Mouse (Mus musculus): ENCODE data around the gene Arl6. TPM values are rescaled to one million over a fixed set of nuclear protein-coding genes. Genes with fewer than 3 reads are reported as not detected.

Gene Arl6
- polyA plus RNA-seq, 1 experiment = 0.93 TPM

GRCm38 (mm10) chr16:59639985-59640384 is 794 bp upstream of the Arl6 start:
- Histone ChIP-seq H3K27ac (ENCODE audit: control insufficient read depth, insufficient read depth, low read length) (no peak overlapping the region), H3K27me3 (ENCODE audit: control insufficient read depth, insufficient read depth, low read length) (no peaks in the 10 kb centered on the region), H3K4me1 (replicated peaks; ENCODE audit: control insufficient read depth, insufficient read depth, low read length) (peaks cover 5% of the 10 kb centered on the region; the same call in 1 of the 2 replicates), H3K36me3 (ENCODE audit: control insufficient read depth, insufficient read depth, low read length) (no peaks in the 10 kb centered on the region), H3K4me3 (ENCODE audit: control insufficient read depth, insufficient read depth, low read length) (no peak overlapping the region)
- TF ChIP-seq CTCF (IDR thresholded peaks at IDR 0.05; ENCODE audit: borderline replicate concordance, control insufficient read depth, extremely low read depth, insufficient read depth, low read length, poor library complexity) (no peak), POLR2A (IDR thresholded peaks at IDR 0.05; ENCODE audit: control insufficient read depth, extremely low read depth, insufficient read depth, low read length, poor library complexity) (no peak)
- 90% methylated on average over 3 of the region's 3 CpGs for WGBS
- DNase-seq = no peak

GRCm38 (mm10) chr16:59634598-59634997 is 4.6 kb downstream of the Arl6 start:
- 90% methylated on average over 2 of the region's 2 CpGs for WGBS
- no peak for DNase-seq
- no peaks in the 10 kb centered on the region for H3K36me3 ChIP-seq (ENCODE audit: control insufficient read depth, insufficient read depth, low read length)

GRCm38 (mm10) chr16:59621554-59621953 is 17.6 kb downstream of the Arl6 start:
- Histone ChIP-seq H3K27ac (ENCODE audit: control insufficient read depth, insufficient read depth, low read length) (no peak overlapping the region), H3K36me3 (ENCODE audit: control insufficient read depth, insufficient read depth, low read length) (no peaks in the 10 kb centered on the region), H3K4me1 (replicated peaks; ENCODE audit: control insufficient read depth, insufficient read depth, low read length) (no peaks in the 10 kb centered on the region), H3K4me3 (ENCODE audit: control insufficient read depth, insufficient read depth, low read length) (no peak overlapping the region), H3K27me3 (ENCODE audit: control insufficient read depth, insufficient read depth, low read length) (no peaks in the 10 kb centered on the region)
- DNase-seq = no peak
- 98% methylated on average over 2 of the region's 2 CpGs for WGBS
- TF ChIP-seq CTCF (IDR thresholded peaks at IDR 0.05; ENCODE audit: borderline replicate concordance, control insufficient read depth, extremely low read depth, insufficient read depth, low read length, poor library complexity) (no peak), POLR2A (IDR thresholded peaks at IDR 0.05; ENCODE audit: control insufficient read depth, extremely low read depth, insufficient read depth, low read length, poor library complexity) (no peak)

More at GRCm38 (mm10) chr16:59634598-59634997, 4.6 kb downstream of the Arl6 start:
- Histone ChIP-seq H3K27ac (ENCODE audit: control insufficient read depth, insufficient read depth, low read length) (no peak overlapping the region), H3K4me3 (ENCODE audit: control insufficient read depth, insufficient read depth, low read length) (no peak overlapping the region), H3K4me1 (replicated peaks; ENCODE audit: control insufficient read depth, insufficient read depth, low read length) (peaks cover 5% of the 10 kb centered on the region; the same call in 1 of the 2 replicates), H3K27me3 (ENCODE audit: control insufficient read depth, insufficient read depth, low read length) (no peaks in the 10 kb centered on the region)
- no peak for TF ChIP-seq POLR2A (IDR thresholded peaks at IDR 0.05; ENCODE audit: control insufficient read depth, extremely low read depth, insufficient read depth, low read length, poor library complexity)
- TF ChIP-seq CTCF (IDR thresholded peaks at IDR 0.05; ENCODE audit: borderline replicate concordance, control insufficient read depth, extremely low read depth, insufficient read depth, low read length, poor library complexity) = no peak

- no peak overlapping the region for H3K27ac ChIP-seq (ENCODE audit: control insufficient read depth, insufficient read depth, low read length)
- 26% methylated on average over 3 of the region's 3 CpGs for WGBS
- no peak for TF ChIP-seq CTCF (IDR thresholded peaks at IDR 0.05; ENCODE audit: borderline replicate concordance, control insufficient read depth, extremely low read depth, insufficient read depth, low read length, poor library complexity)
- TF ChIP-seq POLR2A (IDR thresholded peaks at IDR 0.05; ENCODE audit: control insufficient read depth, extremely low read depth, insufficient read depth, low read length, poor library complexity) = no peak
- DNase-seq = peak; percentile 6
- no peaks in the 10 kb centered on the region for H3K27me3 ChIP-seq (ENCODE audit: control insufficient read depth, insufficient read depth, low read length)
- no peak overlapping the region for H3K4me3 ChIP-seq (ENCODE audit: control insufficient read depth, insufficient read depth, low read length)
- H3K36me3 ChIP-seq (ENCODE audit: control insufficient read depth, insufficient read depth, low read length) = no peaks in the 10 kb centered on the region
- H3K4me1 ChIP-seq (replicated peaks; ENCODE audit: control insufficient read depth, insufficient read depth, low read length) = no peaks in the 10 kb centered on the region
These were observed 22.0 kb downstream of the Arl6 start for GRCm38 (mm10) chr16:59617167-59617566.

- TF ChIP-seq CTCF (IDR thresholded peaks at IDR 0.05; ENCODE audit: borderline replicate concordance, control insufficient read depth, extremely low read depth, insufficient read depth, low read length, poor library complexity) = no peak
- no peak for TF ChIP-seq POLR2A (IDR thresholded peaks at IDR 0.05; ENCODE audit: control insufficient read depth, extremely low read depth, insufficient read depth, low read length, poor library complexity)
- no peak for DNase-seq
- Histone ChIP-seq H3K36me3 (ENCODE audit: control insufficient read depth, insufficient read depth, low read length) (no peaks in the 10 kb centered on the region), H3K4me3 (ENCODE audit: control insufficient read depth, insufficient read depth, low read length) (no peak overlapping the region), H3K27me3 (ENCODE audit: control insufficient read depth, insufficient read depth, low read length) (no peaks in the 10 kb centered on the region), H3K4me1 (replicated peaks; ENCODE audit: control insufficient read depth, insufficient read depth, low read length) (no peaks in the 10 kb centered on the region), H3K27ac (ENCODE audit: control insufficient read depth, insufficient read depth, low read length) (no peak overlapping the region)
- 91% methylated on average over 3 of the region's 3 CpGs for WGBS
These were observed 23.5 kb downstream of the Arl6 start for GRCm38 (mm10) chr16:59615675-59616074.

- TF ChIP-seq POLR2A (IDR thresholded peaks at IDR 0.05; ENCODE audit: control insufficient read depth, extremely low read depth, insufficient read depth, low read length, poor library complexity) (no peak), CTCF (IDR thresholded peaks at IDR 0.05; ENCODE audit: borderline replicate concordance, control insufficient read depth, extremely low read depth, insufficient read depth, low read length, poor library complexity) (no peak)
- Histone ChIP-seq H3K36me3 (ENCODE audit: control insufficient read depth, insufficient read depth, low read length) (no peaks in the 10 kb centered on the region), H3K4me1 (replicated peaks; ENCODE audit: control insufficient read depth, insufficient read depth, low read length) (no peaks in the 10 kb centered on the region), H3K4me3 (ENCODE audit: control insufficient read depth, insufficient read depth, low read length) (no peak overlapping the region), H3K27ac (ENCODE audit: control insufficient read depth, insufficient read depth, low read length) (no peak overlapping the region), H3K27me3 (ENCODE audit: control insufficient read depth, insufficient read depth, low read length) (no peaks in the 10 kb centered on the region)
- no peak for DNase-seq
- 70% methylated on average over 1 of the region's 1 CpGs for WGBS
These were observed 28.4 kb downstream of the Arl6 start for GRCm38 (mm10) chr16:59610750-59611149.
